Mouse (Mus musculus) urinary bladder, adult 2 months (tissue): ENCODE data around the gene Rptor. TPM values are rescaled to one million over a fixed set of nuclear protein-coding genes. Genes with fewer than 3 reads are reported as not detected.

ENCODE experiments used
- DNase-seq: peaks from one replicate; pipeline ENCODE4 v3.0.0; 2022; ENCODE audit warnings: low spot score
- polyA plus RNA-seq: library from polyadenylated mRNA; depleted of rRNA; stranded (reverse); fragments of >200 nt; gene quantifications from 2 replicates; pipeline ENCODE4 v1.2.3, GENCODE M21; 2012

Gene Rptor
- polyA plus RNA-seq, 1 experiment = 14.1 TPM

DNA sequence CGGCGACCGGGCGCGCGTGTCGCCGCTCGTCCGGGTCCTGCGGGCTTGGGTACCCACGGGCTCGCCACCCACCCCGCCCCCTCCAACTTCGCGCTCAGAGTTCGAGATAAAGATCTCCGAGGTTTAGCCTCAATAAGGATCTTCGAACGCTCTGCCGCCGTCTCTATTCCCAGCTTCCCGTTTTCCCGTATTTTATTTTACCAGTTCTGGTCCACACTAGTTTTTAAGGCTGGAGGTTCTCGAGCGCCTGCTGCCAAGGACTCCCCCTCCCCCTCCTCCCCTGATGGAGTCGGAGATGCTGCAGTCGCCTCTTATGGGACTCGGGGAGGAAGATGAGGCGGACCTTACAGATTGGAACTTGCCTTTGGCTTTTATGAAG lies 811 bp downstream of the Rptor start:
- no peak for DNase-seq

DNA sequence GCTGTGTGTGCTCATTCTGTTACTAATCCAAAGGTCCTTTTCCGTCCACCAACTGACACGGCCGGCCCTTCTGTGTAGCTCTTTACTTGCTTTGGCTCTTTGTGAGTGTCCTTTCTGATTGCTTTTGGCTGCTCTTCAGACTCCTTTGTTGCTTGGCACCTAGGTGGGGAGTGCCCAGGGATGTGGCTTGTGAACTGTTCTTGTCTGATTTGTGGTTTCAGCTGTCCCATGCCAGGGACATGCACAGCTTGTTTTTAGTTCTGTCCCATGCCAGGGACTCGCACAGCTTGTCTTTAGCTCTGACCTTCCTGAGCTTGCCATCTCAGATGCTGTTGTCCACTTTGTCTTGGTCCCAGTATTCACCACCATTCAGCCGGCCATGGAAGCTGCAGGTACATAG lies 4.8 kb downstream of the Rptor start:
- no peak for DNase-seq

DNA sequence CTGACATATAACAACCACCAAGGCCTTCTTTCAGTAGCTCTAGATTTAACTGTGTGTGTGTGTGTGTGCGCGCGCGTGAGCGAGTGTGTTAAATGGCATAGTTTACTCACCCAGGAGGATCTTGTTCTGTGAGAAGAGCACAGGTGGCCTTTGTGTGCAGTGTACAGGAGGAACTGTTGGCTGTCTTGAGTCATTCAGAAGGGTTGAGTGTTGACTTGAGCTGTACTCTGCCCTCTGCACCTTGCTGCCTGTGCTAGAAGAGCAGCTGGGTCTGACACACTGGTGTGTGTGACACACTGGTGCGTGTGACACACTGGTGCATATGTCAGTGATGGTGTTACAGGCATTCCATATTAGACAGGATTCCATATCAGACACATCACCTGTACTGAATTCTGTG lies 8.8 kb downstream of the Rptor start:
- DNase-seq = no peak

DNA sequence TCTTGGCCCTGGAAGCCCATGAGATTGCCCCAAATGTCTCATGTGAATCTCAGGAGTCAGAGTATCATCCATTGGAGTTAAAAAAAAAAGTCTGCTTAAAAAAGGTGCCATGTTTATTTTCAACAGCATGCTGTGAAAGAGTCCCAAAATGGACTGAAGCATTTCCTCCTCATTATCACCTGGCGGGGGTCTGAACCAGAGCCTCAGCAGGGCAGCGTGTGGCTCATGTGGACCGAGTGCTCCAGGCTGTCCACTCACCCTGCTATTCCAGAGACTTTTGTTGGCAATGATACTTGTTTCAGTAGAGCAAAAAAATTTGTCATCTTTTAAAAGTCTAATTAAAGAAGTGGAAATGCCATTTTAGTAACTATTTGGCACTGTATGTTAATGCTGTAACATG lies 9.5 kb downstream of the Rptor start:
- DNase-seq = no peak

- DNase-seq = no peak
Observed at GRCm38 (mm10) chr11:119615087-119615486, 12.4 kb downstream of the Rptor start.

DNA sequence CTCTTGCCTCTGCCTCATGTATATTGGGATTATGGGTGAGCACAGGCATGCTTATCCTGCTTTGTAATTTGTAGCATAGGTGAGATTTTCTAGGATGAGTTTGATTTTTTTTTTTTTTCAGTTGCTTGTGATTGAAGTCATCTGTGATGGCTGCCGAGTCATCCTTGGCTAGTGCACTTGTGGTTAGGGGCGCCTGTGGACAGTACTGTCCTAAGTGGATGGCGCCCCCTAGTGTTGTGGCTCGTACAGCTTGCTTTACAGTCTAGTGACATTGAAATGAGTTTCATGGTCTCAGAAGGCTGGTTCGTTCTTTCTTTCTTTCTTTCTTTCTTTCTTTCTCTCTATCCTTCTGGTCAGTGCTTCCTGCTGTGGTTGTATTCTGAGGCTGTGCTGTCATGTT lies 16.1 kb downstream of the Rptor start:
- no peak for DNase-seq

- DNase-seq = no peak
Observed at GRCm38 (mm10) chr11:119621266-119621665, 18.6 kb downstream of the Rptor start.

- DNase-seq = no peak
Observed at GRCm38 (mm10) chr11:119623800-119624199, 21.1 kb downstream of the Rptor start.

DNA sequence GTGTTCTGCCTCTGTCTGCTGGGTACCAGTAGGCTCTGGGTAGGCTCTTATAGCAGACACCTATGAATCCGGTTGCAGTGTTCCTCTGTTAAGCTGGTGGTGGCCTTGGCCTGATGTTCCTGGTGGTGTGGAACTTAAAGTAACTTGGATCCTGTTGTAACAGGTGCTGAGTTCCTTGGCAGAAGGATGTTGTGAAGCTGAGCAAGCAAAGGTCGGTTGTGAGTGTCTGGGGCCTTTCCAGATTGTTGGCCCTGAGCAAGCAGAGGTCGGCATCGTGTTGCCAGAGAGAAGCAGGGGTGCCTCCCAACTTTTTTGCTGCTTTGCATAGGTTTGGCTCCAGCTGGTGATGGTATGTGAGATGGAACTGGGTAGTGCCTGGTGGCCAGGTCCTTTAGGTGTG lies 21.7 kb downstream of the Rptor start:
- no peak for DNase-seq

DNA sequence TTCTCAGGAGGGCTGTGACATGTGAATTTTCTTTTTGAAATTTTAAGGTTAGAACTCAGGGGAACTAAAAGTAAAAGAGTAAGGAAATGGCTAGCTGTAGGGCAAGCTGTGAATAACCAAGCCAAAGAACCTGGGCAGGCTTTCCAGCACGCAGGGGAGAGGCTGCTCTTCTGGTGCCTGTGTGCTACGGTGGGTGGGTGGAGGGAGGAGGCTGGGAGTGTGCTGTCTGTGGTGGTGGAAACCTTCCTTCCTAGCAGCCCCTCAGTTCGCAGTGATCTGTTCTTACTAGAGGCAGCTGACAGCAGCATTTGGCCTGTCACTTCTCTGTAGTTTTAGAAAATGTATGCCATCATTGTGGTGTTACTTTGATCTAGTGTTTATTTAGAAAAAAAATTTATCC lies 22.2 kb downstream of the Rptor start:
- no peak for DNase-seq

DNA sequence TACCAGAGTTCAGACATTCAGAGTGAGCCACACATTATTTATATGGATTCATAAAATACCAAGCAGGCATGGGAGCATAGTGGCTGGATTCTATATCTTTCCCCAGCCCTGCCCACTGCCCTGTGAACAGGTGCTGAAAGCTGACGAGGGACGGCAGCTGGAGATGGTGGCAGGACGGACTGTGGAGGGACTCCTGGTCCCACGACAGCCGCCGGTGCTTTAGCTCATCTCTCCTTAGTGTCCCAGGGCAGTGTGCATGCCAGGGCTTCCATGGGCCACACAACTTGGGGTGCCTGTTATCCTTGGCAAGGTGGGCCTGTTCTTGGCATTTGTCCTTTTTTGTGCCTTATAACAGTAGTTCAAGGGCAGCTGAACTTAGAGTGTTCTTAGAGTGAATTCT lies 22.8 kb downstream of the Rptor start:
- no peak for DNase-seq

DNA sequence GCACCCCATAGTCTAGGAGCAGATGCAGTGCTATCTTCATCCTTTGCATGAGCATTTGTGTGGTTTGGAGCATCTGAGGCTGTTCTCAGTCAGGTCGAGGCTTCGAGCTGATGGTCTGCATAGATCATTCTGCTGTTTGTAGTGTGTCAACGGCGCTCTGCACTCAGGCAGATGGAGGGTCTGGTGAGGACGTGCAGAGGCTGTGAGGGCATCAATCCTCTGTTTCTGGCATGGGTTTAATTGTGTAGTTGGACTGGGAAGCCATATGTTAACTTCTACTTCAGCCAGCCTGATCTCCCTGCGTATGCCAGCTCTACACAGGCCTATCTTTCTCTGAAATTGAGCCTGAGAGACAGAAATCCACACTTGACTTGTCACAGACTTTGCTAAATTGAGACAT lies 23.2 kb downstream of the Rptor start:
- DNase-seq = no peak

DNA sequence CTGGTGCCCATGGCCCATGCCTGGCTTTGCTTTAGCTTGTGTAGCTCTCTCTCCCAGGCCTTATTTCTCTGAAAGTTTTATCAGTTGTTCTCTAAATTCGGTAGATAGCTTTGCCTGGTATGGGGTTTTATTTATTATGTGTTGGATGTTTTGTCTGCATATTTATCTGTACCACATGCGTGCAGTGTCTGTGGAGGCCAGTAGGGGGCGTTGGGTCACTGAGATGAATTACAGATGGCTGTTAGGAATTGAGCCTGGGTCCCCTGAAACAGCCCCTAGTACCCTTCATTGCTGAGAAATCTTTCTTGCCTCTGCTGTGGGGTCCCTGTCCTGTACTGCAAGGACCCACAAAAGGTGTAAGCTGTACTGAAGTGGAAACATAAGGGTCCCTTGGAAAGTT lies 24.5 kb downstream of the Rptor start:
- DNase-seq = no peak

- no peak for DNase-seq
Observed at GRCm38 (mm10) chr11:119629072-119629471, 26.4 kb downstream of the Rptor start.

- DNase-seq = no peak
Observed at GRCm38 (mm10) chr11:119630329-119630728, 27.6 kb downstream of the Rptor start.

GRCm38 (mm10) chr11:119631222-119631870 lies 28.6 kb downstream of the Rptor start:
- no peak for DNase-seq

DNA sequence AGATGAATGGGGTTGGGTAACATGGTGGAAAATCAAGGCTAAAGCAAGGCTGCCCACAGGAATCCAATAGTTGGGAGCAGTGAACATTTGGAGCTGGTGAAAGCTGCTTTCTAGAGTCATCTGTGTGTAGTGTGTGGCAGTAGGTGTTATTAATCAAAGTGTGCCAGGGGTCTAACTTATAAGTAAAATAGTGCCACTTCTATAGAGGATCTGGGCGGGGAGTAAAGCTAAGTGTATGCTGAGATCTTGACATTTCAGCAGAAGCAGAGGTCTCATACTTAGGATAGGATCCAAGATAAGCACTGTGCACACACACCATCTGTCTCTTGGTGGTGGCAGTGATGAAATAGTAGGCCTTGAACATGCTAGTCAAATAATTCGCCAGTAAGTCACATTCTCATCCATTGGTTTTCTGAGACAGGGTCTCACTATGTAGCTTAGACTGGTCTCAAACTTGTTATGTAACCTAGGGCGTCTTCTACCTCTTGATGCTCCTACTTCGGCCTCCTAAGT lies 33.7 kb downstream of the Rptor start:
- DNase-seq = no peak

DNA sequence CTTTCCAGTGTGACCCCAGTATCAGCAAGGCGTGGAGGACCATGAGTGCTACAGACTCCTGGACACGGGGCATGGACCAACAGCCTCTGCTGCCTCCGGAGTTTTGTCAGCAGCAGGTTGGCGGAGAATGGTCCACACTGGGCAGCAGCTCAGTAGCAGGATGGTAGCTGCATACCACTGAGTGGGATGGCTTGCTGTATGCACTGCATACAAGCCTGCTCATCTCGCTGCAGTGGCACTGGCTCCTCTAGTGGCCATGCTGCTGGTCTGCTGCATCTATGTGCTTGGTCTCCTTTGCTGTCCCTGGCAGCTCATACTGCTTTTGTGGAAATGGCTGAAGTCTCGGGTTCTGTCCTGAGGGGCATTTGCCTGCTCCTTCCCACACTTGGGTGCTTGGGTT lies 34.8 kb downstream of the Rptor start:
- DNase-seq = no peak

DNA sequence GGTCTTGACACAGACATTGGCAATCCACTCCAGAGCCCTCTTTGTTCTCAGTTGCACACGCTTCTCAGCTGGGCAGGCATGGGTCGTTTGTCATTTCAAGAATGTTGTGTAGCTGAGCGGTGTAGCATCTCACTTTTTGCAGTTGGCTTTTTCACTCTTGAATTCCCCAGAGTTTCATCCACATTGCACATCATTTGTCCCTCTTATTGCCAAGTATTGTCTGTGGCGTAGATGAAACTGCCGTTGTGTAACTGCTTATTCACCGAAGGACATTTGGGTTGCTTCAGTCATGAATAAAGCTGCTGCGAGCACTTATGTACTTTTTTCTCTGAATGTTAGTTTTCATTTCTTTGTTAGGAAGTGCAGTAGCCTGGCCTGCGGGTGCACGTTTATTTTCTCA lies 37.8 kb downstream of the Rptor start:
- DNase-seq = no peak

- no peak for DNase-seq
Observed at GRCm38 (mm10) chr11:119641831-119642381, 39.2 kb downstream of the Rptor start.

DNA sequence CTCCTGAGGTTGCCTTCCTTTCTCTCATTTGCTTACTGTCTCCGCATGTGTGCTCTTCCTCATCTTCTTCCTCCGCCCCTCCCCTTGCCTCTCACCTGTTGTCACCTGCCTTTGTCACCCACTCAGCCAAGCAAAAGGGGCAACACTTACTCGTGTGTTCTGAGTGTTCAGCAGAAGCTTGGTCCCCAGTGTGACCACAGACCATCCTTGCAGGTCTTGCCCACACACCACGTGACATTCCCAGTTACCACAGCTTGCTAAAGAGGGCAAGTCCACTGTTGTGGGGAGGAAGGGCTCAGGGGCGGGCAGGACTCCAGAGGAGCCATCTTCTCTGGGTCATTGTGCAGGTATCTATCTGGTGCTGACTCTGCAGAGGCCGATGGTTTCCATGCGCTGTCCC lies 40.6 kb downstream of the Rptor start:
- DNase-seq = no peak

- DNase-seq = no peak
Observed at GRCm38 (mm10) chr11:119644140-119644539, 41.4 kb downstream of the Rptor start.

- DNase-seq = no peak
Observed at GRCm38 (mm10) chr11:119644612-119645379, 42.1 kb downstream of the Rptor start.
